Mouse (Mus musculus) embryonic facial prominence, embryonic 10.5 days (tissue): Measurements from ENCODE around the gene AU040320. TPM values are rescaled to one million over a fixed set of nuclear protein-coding genes. Genes with fewer than 3 reads are reported as not detected.

Experiments used
- polyA plus RNA-seq: library from polyadenylated mRNA; unstranded; fragments of >200 nt; fragmentation: Nextera tagmentation; extraction: Ambion mirVana; gene quantifications from 2 replicates; pipeline ENCODE4 v1.2.1, GENCODE M21; 2016

The AU040320 gene
- polyA plus RNA-seq, 1 experiment from 2014 or later = 19.3 TPM

Other genes with a start within 250 kb of the AU040320 start
- 1.3 and 1.6 TPM in 2 replicates for gene Ago4, start 220.1 kb upstream of the AU040320 start, polyA plus RNA-seq
- 56.2 and 58.8 TPM in 2 replicates for gene Clspn, start 196.6 kb upstream of the AU040320 start, polyA plus RNA-seq
- gene 5730409E04Rik, start 143.7 kb upstream of the AU040320 start, polyA plus RNA-seq = 1.6 and 1.7 TPM in 2 replicates
- 587 and 594 TPM in 2 replicates for gene Psmb2, start 75.9 kb upstream of the AU040320 start, polyA plus RNA-seq
- 0.16 TPM in 1 of 2 replicates, not detected in the other for gene Tfap2e, start 17.3 kb upstream of the AU040320 start, polyA plus RNA-seq
- 37.5 and 40.9 TPM in 2 replicates for gene Ncdn, start 106 bp upstream of the AU040320 start, polyA plus RNA-seq
- gene Zmym4, start 214.6 kb downstream of the AU040320 start, polyA plus RNA-seq = 28.0 and 29.0 TPM in 2 replicates